Mouse (Mus musculus): ENCODE measurements at regions not wholly inside any gene's neighbourhood (a gene's known extent, or its start where the extent isn't known, plus 50 kb on each side); places are given as distances from the start of the nearest gene placed in this dataset.

DNA sequence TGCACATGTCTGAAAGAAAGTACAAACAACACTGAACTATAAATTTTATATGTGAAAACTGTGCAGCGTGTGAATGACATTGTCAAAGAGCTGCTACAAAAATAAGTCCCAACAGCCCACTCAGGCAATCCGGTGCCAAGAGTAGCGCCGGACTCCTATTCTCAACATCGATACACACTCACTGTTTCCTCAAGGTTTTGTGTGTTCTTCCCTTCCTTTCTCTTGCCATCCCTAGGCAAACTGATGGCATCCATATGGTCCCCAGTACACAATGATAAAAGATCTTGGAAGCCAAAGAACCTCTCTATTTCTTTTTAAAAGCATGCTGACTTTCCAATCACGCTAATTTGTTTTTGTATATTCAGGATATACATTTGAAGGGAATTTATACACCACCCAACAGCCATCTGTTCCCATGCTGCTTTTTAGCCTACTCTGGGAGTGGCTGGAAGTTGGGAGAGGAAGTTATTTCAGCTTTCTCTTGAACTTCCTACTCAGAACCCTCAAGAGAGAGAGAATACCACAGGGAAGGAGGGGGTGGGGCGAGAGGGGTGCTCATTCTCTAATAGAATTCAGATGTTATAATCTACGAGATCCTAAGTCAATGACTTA, 205.9 kb upstream of the Xylt1 start:
- DNase-seq (ENCODE audit: low spot score) (no peak), ATAC-seq (ENCODE audit: low FRiP score) (no peak)
- Histone ChIP-seq H3K36me3 (ENCODE audit: control insufficient read depth, insufficient read depth, low read length) (no peaks in the 10 kb centered on the region), H3K27me3 (ENCODE audit: control insufficient read depth, insufficient read depth, low read length) (no peaks in the 10 kb centered on the region), H3K27ac (ENCODE audit: low read depth, low read length) (no peak overlapping the region), H3K9ac (ENCODE audit: low read depth, low read length) (no peak overlapping the region), H3K4me3 (ENCODE audit: low read depth, low read length) (no peak overlapping the region), H3K4me2 (replicated peaks; ENCODE audit: low read depth, low read length) (no peak overlapping the region), H3K9me3 (ENCODE audit: control insufficient read depth, low read length) (no peaks in the 10 kb centered on the region), H3K4me1 (replicated peaks; ENCODE audit: control insufficient read depth, insufficient read depth, low read length) (no peaks in the 10 kb centered on the region)
- 88% methylated on average over 8 of the region's 8 CpGs for WGBS

DNA sequence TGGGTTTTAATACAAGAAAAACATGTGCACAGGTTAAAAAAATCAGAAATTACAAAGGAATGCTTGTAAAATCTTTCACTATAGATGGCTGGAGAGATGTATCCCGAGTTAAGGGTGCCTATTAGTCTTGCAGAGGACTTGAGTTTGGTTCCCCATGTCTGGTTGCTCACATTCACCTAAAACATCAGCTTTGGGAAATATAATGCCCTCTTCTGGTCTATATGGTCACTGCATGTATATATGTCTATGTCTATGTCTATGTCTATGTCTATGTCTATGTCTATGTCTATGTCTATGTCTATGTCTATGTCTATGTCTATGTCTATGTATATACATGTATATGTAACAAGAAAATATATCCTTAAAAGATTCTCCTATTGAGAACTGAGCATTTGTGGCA, 196.8 kb upstream of the Xylt1 start:
- DNase-seq (ENCODE audit: low spot score): no peak
- no peak for ATAC-seq (ENCODE audit: low FRiP score)
- Histone ChIP-seq H3K9me3 (ENCODE audit: control insufficient read depth, low read length) (no peaks in the 10 kb centered on the region), H3K4me1 (replicated peaks; ENCODE audit: control insufficient read depth, insufficient read depth, low read length) (no peaks in the 10 kb centered on the region), H3K9ac (ENCODE audit: low read depth, low read length) (no peak overlapping the region), H3K27me3 (ENCODE audit: control insufficient read depth, insufficient read depth, low read length) (no peaks in the 10 kb centered on the region), H3K4me3 (ENCODE audit: low read depth, low read length) (no peak overlapping the region), H3K4me2 (replicated peaks; ENCODE audit: low read depth, low read length) (no peak overlapping the region), H3K27ac (ENCODE audit: low read depth, low read length) (no peak overlapping the region), H3K36me3 (ENCODE audit: control insufficient read depth, insufficient read depth, low read length) (no peaks in the 10 kb centered on the region)
- WGBS: 61% methylated on average over 1 of the region's 1 CpGs

DNA sequence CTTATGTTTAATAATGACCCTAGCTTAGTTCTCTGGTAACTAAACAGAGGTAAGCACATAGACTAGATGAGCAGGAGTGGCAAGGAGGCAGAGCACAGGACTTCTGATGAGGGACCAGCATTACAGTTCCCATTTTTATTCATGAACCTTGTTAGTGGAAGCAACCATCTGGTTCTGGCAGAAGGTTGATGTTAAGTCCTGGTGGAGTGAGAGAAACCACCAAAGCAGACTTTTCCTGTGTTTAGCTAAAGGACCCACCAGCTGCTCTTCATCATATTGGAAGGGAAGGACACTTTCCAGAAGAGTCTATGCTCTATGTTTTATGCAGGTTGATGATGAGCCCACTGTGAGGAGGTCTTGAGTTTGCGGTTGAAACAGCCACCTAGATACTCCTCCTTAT, 194.9 kb upstream of the Xylt1 start:
- ATAC-seq (ENCODE audit: low FRiP score): no peak
- Histone ChIP-seq H3K4me2 (replicated peaks; ENCODE audit: low read depth, low read length) (no peak overlapping the region), H3K27ac (ENCODE audit: low read depth, low read length) (no peak overlapping the region), H3K27me3 (ENCODE audit: control insufficient read depth, insufficient read depth, low read length) (no peaks in the 10 kb centered on the region), H3K36me3 (ENCODE audit: control insufficient read depth, insufficient read depth, low read length) (no peaks in the 10 kb centered on the region), H3K4me1 (replicated peaks; ENCODE audit: control insufficient read depth, insufficient read depth, low read length) (no peaks in the 10 kb centered on the region), H3K4me3 (ENCODE audit: low read depth, low read length) (no peak overlapping the region), H3K9me3 (ENCODE audit: control insufficient read depth, low read length) (no peaks in the 10 kb centered on the region), H3K9ac (ENCODE audit: low read depth, low read length) (no peak overlapping the region)
- DNase-seq (ENCODE audit: low spot score): no peak
- 84% methylated on average over 1 of the region's 1 CpGs for WGBS

DNA sequence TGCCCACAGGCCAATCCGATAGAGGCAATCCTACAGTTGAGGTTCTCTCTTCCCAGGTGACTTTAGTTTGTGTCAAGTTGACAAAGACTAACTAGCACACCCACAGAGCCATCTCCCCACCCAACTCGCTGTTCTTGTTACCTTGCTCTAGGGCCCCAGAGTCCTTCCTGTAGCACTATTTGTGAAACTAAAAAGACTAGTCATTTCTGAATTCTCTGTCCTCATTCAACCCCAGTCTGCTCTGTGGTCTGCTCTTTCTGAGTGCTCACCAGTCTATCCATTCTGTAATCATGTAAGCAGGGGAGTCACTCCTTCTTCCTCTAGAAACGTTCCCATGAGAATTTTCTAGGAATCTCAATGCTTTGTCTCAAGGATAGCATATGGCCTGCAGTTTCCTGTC, 184.2 kb upstream of the Xylt1 start:
- H3K4me3 ChIP-seq (ENCODE audit: low read depth, low read length): no peak overlapping the region

DNA sequence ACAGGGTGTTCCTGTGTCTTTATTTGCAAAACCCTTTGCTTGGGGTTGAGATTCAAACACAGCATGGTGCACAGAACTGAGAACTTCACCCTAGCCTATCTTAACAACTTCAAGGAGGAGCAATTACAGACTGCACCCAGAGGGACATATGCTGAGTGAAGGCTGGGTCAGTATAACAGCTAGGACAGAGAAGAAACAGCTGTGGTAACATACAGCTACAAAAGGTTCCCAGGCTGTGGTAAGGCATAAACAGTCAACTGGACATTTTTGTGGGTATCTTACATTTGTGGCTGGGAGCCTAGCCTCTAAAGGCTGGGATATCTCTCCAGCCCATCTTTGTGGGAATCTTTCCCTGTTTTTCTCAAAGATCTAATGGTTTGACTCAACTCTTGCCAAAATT, 154.5 kb upstream of the Xylt1 start:
- Histone ChIP-seq H3K27me3 (ENCODE audit: control insufficient read depth, insufficient read depth, low read length) (no peaks in the 10 kb centered on the region), H3K9ac (ENCODE audit: low read depth, low read length) (no peak overlapping the region), H3K4me2 (replicated peaks; ENCODE audit: low read depth, low read length) (no peak overlapping the region), H3K4me3 (ENCODE audit: low read depth, low read length) (no peak overlapping the region), H3K4me1 (replicated peaks; ENCODE audit: control insufficient read depth, insufficient read depth, low read length) (no peaks in the 10 kb centered on the region), H3K36me3 (ENCODE audit: control insufficient read depth, insufficient read depth, low read length) (no peaks in the 10 kb centered on the region), H3K9me3 (ENCODE audit: control insufficient read depth, low read length) (no peaks in the 10 kb centered on the region), H3K27ac (ENCODE audit: low read depth, low read length) (no peak overlapping the region)
- DNase-seq (ENCODE audit: low spot score): no peak
- no peak for ATAC-seq (ENCODE audit: low FRiP score)

More for the DNA sequence above, 184.2 kb upstream of the Xylt1 start:
- H3K9ac ChIP-seq (ENCODE audit: low read depth, low read length): no peak overlapping the region
- H3K36me3 ChIP-seq (ENCODE audit: control insufficient read depth, insufficient read depth, low read length): no peaks in the 10 kb centered on the region
- no peaks in the 10 kb centered on the region for H3K9me3 ChIP-seq (ENCODE audit: control insufficient read depth, low read length)
- no peak overlapping the region for H3K27ac ChIP-seq (ENCODE audit: low read depth, low read length)
- no peak overlapping the region for H3K4me2 ChIP-seq (replicated peaks; ENCODE audit: low read depth, low read length)
- DNase-seq (ENCODE audit: low spot score) (no peak), ATAC-seq (ENCODE audit: low FRiP score) (no peak)
- WGBS: 76% methylated on average over 3 of the region's 3 CpGs
- H3K4me1 ChIP-seq (replicated peaks; ENCODE audit: control insufficient read depth, insufficient read depth, low read length): no peaks in the 10 kb centered on the region
- H3K27me3 ChIP-seq (ENCODE audit: control insufficient read depth, insufficient read depth, low read length): no peaks in the 10 kb centered on the region

DNA sequence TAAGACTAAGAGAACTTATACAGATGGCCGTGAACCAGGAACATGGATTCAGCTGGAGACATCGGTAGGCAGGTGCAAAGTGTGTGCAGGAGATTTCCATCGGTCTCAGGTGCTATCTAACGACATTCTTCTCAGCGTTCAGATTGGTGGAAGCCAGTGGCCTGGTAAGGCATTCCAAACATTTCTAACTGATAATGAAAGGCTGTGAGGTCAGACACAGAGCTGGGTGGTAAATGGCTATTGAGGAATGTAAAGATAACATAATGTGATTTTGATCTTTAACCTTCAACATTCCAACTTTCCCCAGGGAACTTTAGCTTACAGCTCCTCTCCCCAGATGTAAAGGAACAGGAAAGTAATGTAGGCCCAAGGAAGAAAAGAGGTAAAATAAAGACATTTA, 151.2 kb upstream of the Xylt1 start:
- Histone ChIP-seq H3K36me3 (ENCODE audit: control insufficient read depth, insufficient read depth, low read length) (no peaks in the 10 kb centered on the region), H3K27me3 (ENCODE audit: control insufficient read depth, insufficient read depth, low read length) (no peaks in the 10 kb centered on the region), H3K9me3 (ENCODE audit: control insufficient read depth, low read length) (no peaks in the 10 kb centered on the region), H3K4me2 (replicated peaks; ENCODE audit: low read depth, low read length) (no peak overlapping the region), H3K27ac (ENCODE audit: low read depth, low read length) (no peak overlapping the region), H3K9ac (ENCODE audit: low read depth, low read length) (no peak overlapping the region), H3K4me1 (replicated peaks; ENCODE audit: control insufficient read depth, insufficient read depth, low read length) (no peaks in the 10 kb centered on the region), H3K4me3 (ENCODE audit: low read depth, low read length) (no peak overlapping the region)
- ATAC-seq (ENCODE audit: low FRiP score): no peak
- no peak for DNase-seq (ENCODE audit: low spot score)
- 65% methylated on average over 5 of the region's 5 CpGs for WGBS

DNA sequence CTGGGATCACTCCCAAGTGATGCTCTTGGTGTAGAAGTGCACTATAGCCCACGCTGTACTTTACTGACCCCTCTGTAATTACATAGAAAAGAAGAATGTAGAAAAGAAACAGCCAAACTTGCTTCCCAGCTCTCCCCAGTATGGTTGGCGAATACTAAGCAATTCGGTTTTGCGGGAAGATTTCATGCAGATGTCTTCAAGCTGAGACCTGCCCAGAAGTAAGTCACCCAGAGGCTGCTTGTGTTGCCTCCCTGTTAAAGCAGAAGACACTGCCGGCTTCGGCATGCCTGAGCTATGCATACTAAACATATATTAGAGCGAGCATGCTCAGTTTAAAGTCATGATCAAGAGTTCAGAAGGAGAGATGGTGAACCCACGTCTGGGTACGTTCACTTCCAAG, 124.0 kb upstream of the Xylt1 start:
- 79% methylated on average over 9 of the region's 9 CpGs for WGBS
- Histone ChIP-seq H3K27ac (ENCODE audit: low read depth, low read length) (no peak overlapping the region), H3K36me3 (ENCODE audit: control insufficient read depth, insufficient read depth, low read length) (no peaks in the 10 kb centered on the region), H3K9me3 (ENCODE audit: control insufficient read depth, low read length) (no peaks in the 10 kb centered on the region), H3K4me2 (replicated peaks; ENCODE audit: low read depth, low read length) (no peak overlapping the region), H3K4me3 (ENCODE audit: low read depth, low read length) (no peak overlapping the region), H3K9ac (ENCODE audit: low read depth, low read length) (no peak overlapping the region), H3K27me3 (ENCODE audit: control insufficient read depth, insufficient read depth, low read length) (no peaks in the 10 kb centered on the region), H3K4me1 (replicated peaks; ENCODE audit: control insufficient read depth, insufficient read depth, low read length) (no peaks in the 10 kb centered on the region)
- no peak for ATAC-seq (ENCODE audit: low FRiP score)
- DNase-seq (ENCODE audit: low spot score): no peak

DNA sequence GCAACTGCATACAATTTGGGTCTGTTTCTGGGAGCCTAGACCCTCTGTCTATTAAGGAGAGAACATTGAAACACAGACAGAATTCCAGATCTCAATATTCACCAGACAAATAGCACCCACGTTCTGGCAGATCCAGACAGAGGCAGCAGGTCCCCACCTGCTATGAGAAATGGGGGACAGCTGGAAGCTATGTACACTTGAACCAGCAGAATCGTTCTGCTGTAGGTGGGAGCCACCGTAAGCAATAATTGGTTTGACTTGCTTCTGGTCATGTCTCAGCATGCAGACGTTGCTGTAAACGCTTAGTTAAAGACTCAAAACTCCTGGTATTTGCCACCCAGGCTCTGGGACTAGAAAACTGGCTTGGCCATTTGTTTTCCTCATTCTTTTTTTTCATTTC, 122.2 kb upstream of the Xylt1 start:
- WGBS: 72% methylated on average over 5 of the region's 5 CpGs
- Histone ChIP-seq H3K27me3 (ENCODE audit: control insufficient read depth, insufficient read depth, low read length) (no peaks in the 10 kb centered on the region), H3K9ac (ENCODE audit: low read depth, low read length) (no peak overlapping the region), H3K9me3 (ENCODE audit: control insufficient read depth, low read length) (no peaks in the 10 kb centered on the region), H3K4me2 (replicated peaks; ENCODE audit: low read depth, low read length) (no peak overlapping the region), H3K27ac (ENCODE audit: low read depth, low read length) (no peak overlapping the region), H3K4me1 (replicated peaks; ENCODE audit: control insufficient read depth, insufficient read depth, low read length) (no peaks in the 10 kb centered on the region), H3K4me3 (ENCODE audit: low read depth, low read length) (no peak overlapping the region), H3K36me3 (ENCODE audit: control insufficient read depth, insufficient read depth, low read length) (no peaks in the 10 kb centered on the region)
- no peak for DNase-seq (ENCODE audit: low spot score)
- ATAC-seq (ENCODE audit: low FRiP score): no peak

DNA sequence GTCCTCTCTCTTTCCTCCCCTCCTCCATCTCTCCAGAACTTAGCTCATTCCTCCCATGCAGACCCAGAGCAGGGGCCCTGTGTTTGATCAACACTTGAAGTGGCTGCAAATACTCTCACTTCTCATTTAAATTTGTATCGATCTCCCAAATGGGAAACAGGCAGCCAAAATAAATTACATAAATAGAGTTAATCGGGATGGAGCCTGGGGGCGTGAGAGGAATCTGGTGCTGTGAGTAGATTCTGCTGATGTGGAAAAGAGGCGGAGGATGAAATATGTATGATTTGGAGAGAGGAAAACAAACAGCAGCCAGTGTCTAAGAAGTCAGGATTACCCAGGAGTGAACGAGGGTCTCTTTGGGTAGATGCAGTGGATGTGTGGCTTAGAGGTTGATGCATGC, 121.6 kb upstream of the Xylt1 start:
- H3K27ac ChIP-seq (ENCODE audit: low read depth, low read length): no peak overlapping the region
- 79% methylated on average over 5 of the region's 5 CpGs for WGBS
- no peak for DNase-seq (ENCODE audit: low spot score)
- ATAC-seq (ENCODE audit: low FRiP score): no peak
- H3K4me3 ChIP-seq (ENCODE audit: low read depth, low read length): no peak overlapping the region
- no peaks in the 10 kb centered on the region for H3K9me3 ChIP-seq (ENCODE audit: control insufficient read depth, low read length)
- no peaks in the 10 kb centered on the region for H3K4me1 ChIP-seq (replicated peaks; ENCODE audit: control insufficient read depth, insufficient read depth, low read length)
- H3K27me3 ChIP-seq (ENCODE audit: control insufficient read depth, insufficient read depth, low read length): no peaks in the 10 kb centered on the region
- H3K9ac ChIP-seq (ENCODE audit: low read depth, low read length): no peak overlapping the region
- H3K36me3 ChIP-seq (ENCODE audit: control insufficient read depth, insufficient read depth, low read length): no peaks in the 10 kb centered on the region
- H3K4me2 ChIP-seq (replicated peaks; ENCODE audit: low read depth, low read length): no peak overlapping the region
